Mouse (Mus musculus): Measurements from ENCODE around the gene Fto.

GRCm38 (mm10) chr8:91283815-91284214 lies 29.5 kb upstream of the Fto start:
- no peak for TF ChIP-seq ZNF384 (IDR thresholded peaks at IDR 0.05; ENCODE audit: low read depth, low read length)
- TF ChIP-seq ZC3H11A (IDR thresholded peaks at IDR 0.05; ENCODE audit: borderline replicate concordance, low read depth, low read length), result no peak
